Mouse (Mus musculus) midbrain, embryonic 16.5 days (tissue): Measurements from ENCODE around the gene Poldip3. TPM values are rescaled to one million over a fixed set of nuclear protein-coding genes. Genes with fewer than 3 reads are reported as not detected.

Experiments used
- ATAC-seq: fragments of 200-750 bp; cut with Nextera tagmentation; 2 replicates; pipeline ENCODE4 v1.8.0; 2017; ENCODE audit warnings: moderate TSS enrichment
- H3K27ac ChIP-seq: fragments of 300-500 bp; sonication (generic); 2 replicates; pipeline ENCODE4 v1.5.1; 2014; ENCODE audit warnings: mild to moderate bottlenecking, low read length, mixed read lengths
- H3K27me3 ChIP-seq: fragments of 300-500 bp; sonication (generic); 2 replicates; pipeline ENCODE4 v1.6.1; 2014; ENCODE audit warnings: low read depth, low read length, mixed read lengths; ENCODE audit not compliant: control insufficient read depth, insufficient read depth
- H3K36me3 ChIP-seq: fragments of 300-500 bp; sonication (generic); 2 replicates; pipeline ENCODE4 v1.6.1; 2014; ENCODE audit warnings: mild to moderate bottlenecking, low read length, moderate library complexity, mixed read lengths; ENCODE audit not compliant: control insufficient read depth, insufficient read depth
- H3K4me1 ChIP-seq: fragments of 300-500 bp; sonication (generic); 2 replicates; pipeline ENCODE4 v1.6.1; 2014; ENCODE audit warnings: mild to moderate bottlenecking, low read length, mixed read lengths; ENCODE audit not compliant: control insufficient read depth, insufficient read depth
- H3K4me2 ChIP-seq: fragments of 300-500 bp; sonication (generic); 2 replicates; pipeline ENCODE4 v1.6.1; 2014; ENCODE audit warnings: mild to moderate bottlenecking, low read length, mixed read lengths
- H3K4me3 ChIP-seq: fragments of 300-500 bp; sonication (generic); 2 replicates; pipeline ENCODE4 v1.5.1; 2014; ENCODE audit warnings: low read depth, mild to moderate bottlenecking, low read length, moderate library complexity, mixed read lengths
- H3K9ac ChIP-seq: fragments of 300-500 bp; sonication (generic); 2 replicates; pipeline ENCODE4 v1.6.1; 2014; ENCODE audit warnings: low read depth, low read length, mixed read lengths
- H3K9me3 ChIP-seq: fragments of 300-500 bp; sonication (generic); replicated peaks from 2 replicates; pipeline ENCODE4 v1.6.1; 2014; ENCODE audit warnings: mild to moderate bottlenecking, low read length, mixed read lengths; ENCODE audit not compliant: control insufficient read depth, poor library complexity, severe bottlenecking
- WGBS: fragments of 180-500 bp; shearing (Covaris S2); extraction: QIAGEN DNeasy Blood & Tissue Kit; methylation state at CpG from one replicate; pipeline ENCODE4 v1.1.7; 2014; 5-methylcytosine and 5-hydroxymethylcytosine counted together
- polyA plus RNA-seq: library from polyadenylated mRNA; unstranded; fragments of >200 nt; fragmentation: Nextera tagmentation; extraction: Ambion mirVana; gene quantifications from 2 replicates; pipeline ENCODE4 v1.2.1, GENCODE M21; 2015

Poldip3 gene
- polyA plus RNA-seq, 1 experiment from 2014 or later: 140 TPM

GRCm38 (mm10) chr15:83171712-83172481, 22.7 kb upstream of the Poldip3 start:
- 1% methylated on average over 66 of the region's 67 CpGs for WGBS
- peak overlapping the region; percentile 98 for H3K4me3 ChIP-seq
- peak overlapping the region; percentile 96 for H3K9ac ChIP-seq
- peaks cover 17% of the 10 kb centered on the region for H3K4me1 ChIP-seq
- no peaks in the 10 kb centered on the region for H3K36me3 ChIP-seq
- peak; percentile 98 for ATAC-seq
- no peaks in the 10 kb centered on the region for H3K27me3 ChIP-seq
- no peaks in the 10 kb centered on the region for H3K9me3 ChIP-seq
- H3K27ac ChIP-seq: peak overlapping the region; percentile 91
- peak overlapping the region; percentile 80 for H3K4me2 ChIP-seq

GRCm38 (mm10) chr15:83170956-83171659, 21.9 kb upstream of the Poldip3 start:
- Histone ChIP-seq H3K27ac (peak overlapping the region; percentile 91; the same call in 1 of the 2 replicates), H3K36me3 (no peaks in the 10 kb centered on the region), H3K9ac (peak overlapping the region; percentile 96), H3K4me3 (peak overlapping the region; percentile 98), H3K4me1 (peaks cover 17% of the 10 kb centered on the region), H3K27me3 (no peaks in the 10 kb centered on the region), H3K9me3 (no peaks in the 10 kb centered on the region), H3K4me2 (peak overlapping the region; percentile 80)
- WGBS: 54% methylated on average over 8 of the region's 8 CpGs
- ATAC-seq: no peak

GRCm38 (mm10) chr15:83169772-83170722, 20.9 kb upstream of the Poldip3 start:
- Histone ChIP-seq H3K9me3 (no peaks in the 10 kb centered on the region), H3K9ac (no peak overlapping the region), H3K4me1 (peaks cover 17% of the 10 kb centered on the region), H3K27ac (no peak overlapping the region), H3K36me3 (0 out of 2 replicates have a peak, but pooled peaks cover under 1% of the 10 kb centered on the region), H3K4me2 (no peak overlapping the region), H3K27me3 (no peaks in the 10 kb centered on the region), H3K4me3 (no peak overlapping the region)
- no peak for ATAC-seq
- WGBS: 86% methylated on average over 8 of the region's 8 CpGs

- 75% methylated on average over 7 of the region's 7 CpGs for WGBS
- Histone ChIP-seq H3K36me3 (0 out of 2 replicates have a peak, but pooled peaks cover 3% of the 10 kb centered on the region), H3K4me2 (no peak overlapping the region), H3K27ac (no peak overlapping the region), H3K9ac (no peak overlapping the region), H3K27me3 (no peaks in the 10 kb centered on the region), H3K4me1 (peaks cover 17% of the 10 kb centered on the region), H3K9me3 (no peaks in the 10 kb centered on the region), H3K4me3 (no peak overlapping the region)
- ATAC-seq: no peak
Measured at GRCm38 (mm10) chr15:83168875-83169771, 19.9 kb upstream of the Poldip3 start.

- Histone ChIP-seq H3K4me1 (peaks cover 17% of the 10 kb centered on the region), H3K4me2 (no peak overlapping the region), H3K36me3 (0 out of 2 replicates have a peak, but pooled peaks cover 3% of the 10 kb centered on the region), H3K9ac (no peak overlapping the region), H3K9me3 (no peaks in the 10 kb centered on the region), H3K4me3 (no peak overlapping the region), H3K27ac (no peak overlapping the region), H3K27me3 (no peaks in the 10 kb centered on the region)
- WGBS: 85% methylated on average over 3 of the region's 3 CpGs
- ATAC-seq: no peak
Measured at GRCm38 (mm10) chr15:83168311-83168710, 19.1 kb upstream of the Poldip3 start.

GRCm38 (mm10) chr15:83167550-83168065, 18.4 kb upstream of the Poldip3 start:
- no peak overlapping the region for H3K4me3 ChIP-seq
- H3K4me1 ChIP-seq: peaks cover 10% of the 10 kb centered on the region
- no peak for ATAC-seq
- H3K4me2 ChIP-seq: no peak overlapping the region
- WGBS: 95% methylated on average over 8 of the region's 8 CpGs
- H3K36me3 ChIP-seq: 0 out of 2 replicates have a peak, but pooled peaks cover 3% of the 10 kb centered on the region
- H3K9ac ChIP-seq: no peak overlapping the region
- no peaks in the 10 kb centered on the region for H3K27me3 ChIP-seq
- no peaks in the 10 kb centered on the region for H3K9me3 ChIP-seq
- no peak overlapping the region for H3K27ac ChIP-seq

- H3K27ac ChIP-seq: no peak overlapping the region
- peaks cover 8% of the 10 kb centered on the region for H3K4me1 ChIP-seq
- H3K9ac ChIP-seq: no peak overlapping the region
- no peaks in the 10 kb centered on the region for H3K9me3 ChIP-seq
- H3K4me2 ChIP-seq: no peak overlapping the region
- 85% methylated on average over 5 of the region's 5 CpGs for whole genome bisulfite sequencing
- no peaks in the 10 kb centered on the region for H3K27me3 ChIP-seq
- ATAC-seq: no peak
- H3K36me3 ChIP-seq: 0 out of 2 replicates have a peak, but pooled peaks cover 3% of the 10 kb centered on the region
- no peak overlapping the region for H3K4me3 ChIP-seq
Measured at GRCm38 (mm10) chr15:83167126-83167525, 17.9 kb upstream of the Poldip3 start.

GRCm38 (mm10) chr15:83166642-83167041, 17.5 kb upstream of the Poldip3 start:
- no peak overlapping the region for H3K4me2 ChIP-seq
- no peak overlapping the region for H3K9ac ChIP-seq
- H3K36me3 ChIP-seq: peaks cover 6% of the 10 kb centered on the region; the same call in 1 of the 2 replicates
- no peak overlapping the region for H3K4me3 ChIP-seq
- peaks cover 8% of the 10 kb centered on the region for H3K4me1 ChIP-seq
- H3K27ac ChIP-seq: no peak overlapping the region
- WGBS: 98% methylated on average over 3 of the region's 3 CpGs
- no peaks in the 10 kb centered on the region for H3K27me3 ChIP-seq
- no peaks in the 10 kb centered on the region for H3K9me3 ChIP-seq
- no peak for ATAC-seq
